Mouse (Mus musculus): ENCODE data around the gene Cav3. TPM values are rescaled to one million over a fixed set of nuclear protein-coding genes. Genes with fewer than 3 reads are reported as not detected.

Gene Cav3
- polyA plus RNA-seq, 1 experiment from 2014 or later: not detected

Other genes starting within 250 kb of the Cav3 start
- gene Lmcd1, start 185.7 kb upstream of the Cav3 start, polyA plus RNA-seq (2015; fragmentation: Nextera tagmentation; extraction: Ambion mirVana): 14.6 and 14.8 TPM in 2 replicates
- not detected in 2 replicates for gene Ssu2, start 71.5 kb upstream of the Cav3 start, polyA plus RNA-seq (2015; fragmentation: Nextera tagmentation; extraction: Ambion mirVana)
- gene Oxtr, start 30.4 kb downstream of the Cav3 start, polyA plus RNA-seq (2015; fragmentation: Nextera tagmentation; extraction: Ambion mirVana): 0.08 and 0.15 TPM in 2 replicates
- gene Rad18, start 237.2 kb downstream of the Cav3 start, polyA plus RNA-seq (2015; fragmentation: Nextera tagmentation; extraction: Ambion mirVana): 33.1 and 37.5 TPM in 2 replicates

Data from forebrain, embryonic 13.5 days (tissue).